7 mouse cellular contexts compared by ENCODE assay signal in the genomic region with DNA sequence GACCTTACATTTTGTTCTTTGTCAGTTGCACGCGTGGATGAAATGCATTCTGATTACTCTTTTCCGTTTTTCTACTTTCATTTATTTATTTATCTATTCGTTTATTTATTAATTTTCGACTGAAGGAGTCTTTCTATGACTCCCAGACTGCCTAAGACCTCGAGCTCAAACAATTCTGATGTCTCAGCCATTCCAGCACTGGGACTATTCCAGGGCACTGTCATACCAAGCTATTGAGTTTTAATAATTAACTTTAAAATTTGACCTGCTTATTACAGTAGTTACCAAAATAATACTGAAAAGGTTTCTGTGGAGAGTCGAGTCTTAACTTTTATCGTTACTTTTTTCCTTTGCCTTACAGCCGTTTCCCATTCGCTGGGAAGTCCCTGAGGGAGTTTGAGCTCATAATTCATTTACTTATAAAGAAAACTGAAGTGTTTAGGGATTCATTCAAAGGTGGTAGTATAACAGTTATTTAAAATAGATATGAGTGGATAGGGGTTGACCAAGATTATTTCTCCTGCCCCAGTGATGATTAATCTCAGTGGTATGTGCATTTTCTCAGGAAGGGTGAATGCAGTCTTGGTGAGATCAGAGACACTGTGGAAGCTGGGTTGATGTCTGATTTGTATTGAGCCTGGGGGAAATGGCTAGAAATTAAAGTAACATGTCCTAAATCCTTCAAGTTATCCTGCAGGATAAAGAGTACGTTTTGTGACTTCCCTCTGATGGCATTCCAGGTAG. TPM values are rescaled to one million over a fixed set of nuclear protein-coding genes. Genes with fewer than 3 reads are reported as not detected.
DNase-seq lines count a peak whose midpoint lies in the region; ATAC-seq and TF ChIP-seq lines count a peak whose summit lies in the region.

No protein-coding gene starts in this region.

- peaks cover 76% of the 10 kb centered on the region for H3K4me1 ChIP-seq in G1E (ENCODE audit: insufficient read depth, low read depth, low read length)
- H3K4me1 ChIP-seq in hindbrain, embryonic 13.5 days (replicated peaks): peaks cover 5% of the 10 kb centered on the region; the same call in 1 of the 2 replicates
- peaks cover 31 to 48% of the 10 kb centered on the region in 2 experiments for H3K4me1 ChIP-seq in liver, embryonic 14.5 days (replicated peaks; ENCODE audit: control insufficient read depth in 2 of 2, insufficient read depth in 2 of 2, low read length in 1 of 2)

- H3K9ac ChIP-seq in hindbrain, embryonic 13.5 days: no peak overlapping the region
- peak overlapping the region; percentile 97 for H3K9ac ChIP-seq in liver, embryonic 14.5 days (replicated peaks)

- no peaks in the 10 kb centered on the region for H3K9me3 ChIP-seq in G1E (replicated peaks)
- H3K9me3 ChIP-seq in hindbrain, embryonic 13.5 days: no peaks in the 10 kb centered on the region
- no peaks in the 10 kb centered on the region for H3K9me3 ChIP-seq in liver, embryonic 14.5 days (ENCODE audit: control insufficient read depth, low read length)

- H3K4me3 ChIP-seq in C2C12 (ENCODE audit: insufficient read depth, poor library complexity, severe bottlenecking) (peak overlapping the region; percentile 38), G1E (ENCODE audit: low read depth, low read length) (peak overlapping the region; percentile 81)
- H3K4me3 ChIP-seq in hindbrain, embryonic 13.5 days: peak overlapping the region; percentile 61
- H3K4me3 ChIP-seq in liver, embryonic 14.5 days (ENCODE audit: insufficient read depth in 1 of 2, low read depth in 2 of 2, low read length in 2 of 2): peak overlapping the region; percentile 87 to 92

- no peak overlapping the region for H3K27ac ChIP-seq in hindbrain, embryonic 13.5 days
- peak overlapping the region; percentile 95 for H3K27ac ChIP-seq in liver, embryonic 14.5 days

- TF ChIP-seq CTCF in C2C12 (IDR thresholded peaks at IDR 0.05; ENCODE audit: control insufficient read depth, insufficient read depth, insufficient read length) (no peak), G1E (IDR thresholded peaks at IDR 0.05; ENCODE audit: low read depth, low read length) (no peak)
- no peak for TF ChIP-seq CTCF in liver, embryonic 14.5 days (IDR thresholded peaks at IDR 0.05; ENCODE audit: low read depth)

- H3K36me3 ChIP-seq in C2C12 (ENCODE audit: control insufficient read depth, insufficient read depth) (no peaks in the 10 kb centered on the region), G1E (replicated peaks) (peaks cover 6% of the 10 kb centered on the region)
- no peaks in the 10 kb centered on the region for H3K36me3 ChIP-seq in hindbrain, embryonic 13.5 days
- peaks cover 14% of the 10 kb centered on the region for H3K36me3 ChIP-seq in liver, embryonic 14.5 days (replicated peaks; ENCODE audit: control insufficient read depth, insufficient read depth, low read depth)

- ATAC-seq in G1E (ENCODE audit: extremely low read depth, insufficient number of reproducible peaks, low FRiP score, poor library complexity, severe bottlenecking): no peak
- no peak for ATAC-seq in hindbrain, embryonic 13.5 days (ENCODE audit: low FRiP score)
- no peak for ATAC-seq in liver, embryonic 14.5 days (ENCODE audit: insufficient read depth)

- peak overlapping the region; percentile 83 for H3K4me2 ChIP-seq in hindbrain, embryonic 13.5 days
- peak overlapping the region; percentile 77 for H3K4me2 ChIP-seq in liver, embryonic 14.5 days (ENCODE audit: low read depth)

- H3K27me3 ChIP-seq in C2C12 (ENCODE audit: control insufficient read depth, insufficient read depth, insufficient read length) (no peaks in the 10 kb centered on the region), G1E (ENCODE audit: insufficient read depth, low read length) (no peaks in the 10 kb centered on the region)
- H3K27me3 ChIP-seq in hindbrain, embryonic 13.5 days: no peaks in the 10 kb centered on the region
- H3K27me3 ChIP-seq in liver, embryonic 14.5 days (ENCODE audit: control insufficient read depth, insufficient read depth, low read length): no peaks in the 10 kb centered on the region

- peaks cover 19% of the 10 kb centered on the region for H3K79me2 ChIP-seq in C2C12 (ENCODE audit: control insufficient read depth, insufficient read depth)

- H3ac ChIP-seq in C2C12 (ENCODE audit: control insufficient read depth, insufficient read length, low read depth): no peak overlapping the region

- H3K79me3 ChIP-seq in C2C12 (ENCODE audit: low read depth): peaks cover 7% of the 10 kb centered on the region

- no peak for DNase-seq in G1E (ENCODE audit: low spot score)
- DNase-seq in liver, embryonic 14.5 days (ENCODE audit: low read depth in 3 of 3, low spot score in 3 of 3): no peak
- DNase-seq in thymus, postnatal 0 days (ENCODE audit: low spot score): no peak
- DNase-seq in embryo, embryonic 11 days: no peak
- DNase-seq in left cerebral cortex, adult 8-10 months (ENCODE audit: low spot score in 2 of 2): no peak

- WGBS in hindbrain, embryonic 13.5 days: 60% methylated on average over 11 of the region's 11 CpGs
- WGBS in liver, embryonic 14.5 days (ENCODE audit: insufficient replicate concordance): 15% methylated on average over 11 of the region's 11 CpGs

- no peak for TF ChIP-seq EP300 in liver, embryonic 14.5 days (IDR thresholded peaks at IDR 0.05; ENCODE audit: low read depth)

TF ChIP-seq in C2C12, 6 proteins besides CTCF, POLR2A, EP300 and RAD21:
- TF ChIP-seq MYOD1 (IDR thresholded peaks at IDR 0.05; ENCODE audit: control insufficient read depth, insufficient read length, low read depth) (no peak), MAX (IDR thresholded peaks at IDR 0.05) (no peak), MYOG (IDR thresholded peaks at IDR 0.05; ENCODE audit: control insufficient read depth, extremely low read depth, insufficient read length) (no peak), FOSL1 (IDR thresholded peaks at IDR 0.05; ENCODE audit: insufficient read depth, low read length, poor library complexity, severe bottlenecking) (no peak), CEBPB (IDR thresholded peaks at IDR 0.05; ENCODE audit: low read depth) (no peak), USF1 (IDR thresholded peaks at IDR 0.05; ENCODE audit: low read depth) (no peak)
TF ChIP-seq in C2C12: peak in this region for 0.

RNA-seq across cellular contexts. Expression of a gene that starts 56.9 kb away (rescaled TPM):
- polyA plus RNA-seq in C2C12 (2012; fragmentation: generic; extraction: Trizol) (23.4 TPM), G1E (2012) (12.3 and 26.6 TPM in 2 replicates)
- total RNA-seq in G1E (2014; fragmentation: Nextera tagmentation) (218 and 223 TPM in 2 replicates), G1E (2017) (199 and 254 TPM in 2 replicates)
- 40.6 and 41.5 TPM in 2 replicates for polyA plus RNA-seq in hindbrain, embryonic 13.5 days (2015; fragmentation: Nextera tagmentation; extraction: Ambion mirVana)
- 49.2 and 66.5 TPM in 2 replicates for polyA plus RNA-seq in liver, embryonic 14.5 days (2012; rRNA removed)
- polyA plus RNA-seq in liver, embryonic 14.5 days (2014; fragmentation: Nextera tagmentation; extraction: Ambion mirVana): 166 and 171 TPM in 2 replicates
- polyA plus RNA-seq in thymus, postnatal 0 days (2015; fragmentation: Nextera tagmentation; extraction: Ambion mirVana): 14.1 and 18.3 TPM in 2 replicates
- total RNA-seq in left cerebral cortex, adult 8-10 months (2022): 10 to 100 TPM; 18.3 to 27.8 (median 23.4) TPM

Comparison
In these comparisons a context has a peak if more than half of its experiments do, and no peak if none do; other contexts are left out.
1. H3K4me3 ChIP-seq: peak in every context shown above with its lines; median percentile 90 in liver, embryonic 14.5 days; 81 in G1E; 61 in hindbrain, embryonic 13.5 days; 38 in C2C12.